Mouse (Mus musculus): ENCODE measurements around the gene Mfap3l.

- TF ChIP-seq CTCF (IDR thresholded peaks at IDR 0.05; ENCODE audit: borderline replicate concordance, control insufficient read depth, extremely low read depth, insufficient read depth, low read length, poor library complexity) = no peak
- TF ChIP-seq POLR2A (IDR thresholded peaks at IDR 0.05; ENCODE audit: control insufficient read depth, extremely low read depth, insufficient read depth, low read length, poor library complexity) = no peak
These were observed 4.7 kb upstream of the Mfap3l start for GRCm38 (mm10) chr8:60627937-60628336.

Data from thymus, adult 2 months (tissue).